Mouse (Mus musculus): ENCODE measurements around the gene Synrg.

Gene Synrg

DNA sequence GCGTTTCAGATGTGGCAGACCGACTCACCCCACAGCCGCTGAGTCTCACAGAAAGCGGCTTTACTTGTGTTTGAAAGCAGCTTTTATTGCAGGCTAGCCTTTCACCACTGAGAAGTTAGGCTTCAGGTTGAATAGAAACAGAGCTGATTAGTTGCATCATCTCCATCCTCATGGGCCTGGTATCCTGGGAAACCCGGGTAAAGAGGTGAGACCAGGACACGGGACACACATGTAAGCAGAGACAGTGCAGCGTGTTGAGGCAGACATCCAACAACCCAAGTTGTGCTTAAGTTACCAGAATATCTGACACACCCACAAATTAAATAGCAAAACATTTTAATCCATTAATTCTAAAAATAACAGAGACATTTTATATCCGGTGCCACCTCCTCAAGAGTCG, 114.4 kb downstream of the Synrg start:
- no peak for DNase-seq

DNA sequence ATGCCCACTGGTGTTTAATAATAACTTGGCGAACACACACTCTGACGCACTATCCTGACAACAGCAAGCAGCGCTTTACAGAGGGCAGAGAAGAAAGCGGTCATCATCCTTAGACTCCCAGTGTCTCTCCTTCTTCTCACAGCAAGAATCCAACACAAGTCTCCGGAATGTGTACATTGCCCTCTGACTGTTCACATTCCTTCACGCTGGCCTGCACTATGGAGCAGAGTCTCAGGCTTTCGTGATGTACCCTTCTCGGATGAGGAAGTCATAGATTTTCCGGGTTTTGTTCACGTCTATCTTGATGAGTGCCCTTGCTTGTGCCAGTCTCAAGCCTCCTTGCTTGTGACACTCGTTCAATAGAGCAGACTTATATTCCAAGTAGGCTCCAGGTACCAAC, 115.1 kb downstream of the Synrg start:
- no peak for DNase-seq

DNA sequence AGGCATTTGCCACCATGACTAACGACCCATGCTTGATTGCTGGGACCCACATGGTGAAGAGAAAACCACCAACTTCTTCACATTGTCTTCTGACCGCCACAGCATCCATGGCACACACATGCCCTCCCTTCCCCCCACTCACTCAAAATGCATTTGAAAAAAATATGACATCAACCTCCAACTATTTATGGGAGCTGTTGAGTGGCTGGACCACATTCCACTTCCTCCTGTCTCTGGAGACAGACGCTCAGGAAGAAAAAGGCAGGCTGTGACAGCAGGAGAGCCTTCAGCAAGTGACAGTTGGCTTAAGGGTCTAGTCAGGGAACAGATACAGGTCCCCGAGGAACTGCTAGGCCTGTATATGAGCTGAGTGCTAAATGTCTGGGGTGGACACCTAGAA, 115.7 kb downstream of the Synrg start:
- DNase-seq, result no peak

DNA sequence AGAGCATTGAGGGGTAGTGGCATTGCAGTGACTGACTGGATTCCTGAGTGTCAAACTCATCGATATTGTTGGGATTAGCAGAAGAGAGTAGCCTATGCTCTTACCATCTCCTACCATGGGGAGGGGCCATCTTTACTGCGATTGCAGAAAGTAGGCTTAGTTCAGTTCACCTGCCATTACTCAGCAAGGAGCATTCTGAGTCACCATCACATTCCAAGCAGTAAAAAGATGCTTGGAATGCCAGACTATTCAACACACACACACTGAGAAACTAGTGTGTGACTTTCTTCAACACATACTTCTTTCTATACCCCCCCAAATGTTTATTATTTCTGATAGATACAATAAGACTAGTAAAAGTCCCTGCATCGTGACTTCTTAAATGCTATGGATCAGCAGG, 116.1 kb downstream of the Synrg start:
- DNase-seq, result no peak

DNA sequence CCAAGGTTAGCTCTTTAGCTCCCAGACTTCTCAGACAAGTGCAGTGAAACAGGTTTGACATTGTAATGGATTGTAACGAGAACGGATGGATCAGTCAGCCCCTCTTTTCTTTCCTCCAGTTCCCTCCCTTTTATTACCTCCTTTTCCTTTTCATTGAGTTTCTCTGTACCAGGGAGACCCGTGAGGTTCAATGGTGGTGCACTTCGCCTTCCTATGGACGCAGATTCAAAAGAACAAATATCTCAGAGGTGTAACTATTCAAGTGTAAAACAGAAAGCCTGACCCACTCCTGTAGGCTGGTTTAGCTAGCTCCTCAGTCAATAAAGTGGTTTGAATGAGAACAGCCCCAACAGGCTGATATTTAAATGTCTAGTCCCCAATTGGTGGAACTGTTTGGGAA, 117.7 kb downstream of the Synrg start:
- no peak for DNase-seq

DNA sequence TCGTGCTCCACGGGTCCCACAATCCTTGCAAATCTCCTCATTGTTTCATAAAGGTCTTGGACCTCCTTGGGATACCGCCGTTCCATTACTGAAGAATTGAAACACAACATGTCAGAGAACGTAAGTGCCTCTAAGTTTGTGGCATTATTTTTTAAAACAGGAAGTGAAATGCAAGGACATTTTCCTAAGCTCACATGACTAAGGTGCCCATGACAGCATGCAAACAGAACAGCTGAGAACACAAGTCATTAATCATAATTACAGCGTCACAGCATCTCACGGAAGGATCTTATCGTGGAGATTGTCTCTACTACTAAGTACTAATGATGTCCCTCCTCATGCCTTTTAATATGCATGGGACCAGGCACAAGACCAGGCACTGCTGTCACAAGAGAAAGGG, 126.3 kb downstream of the Synrg start:
- DNase-seq, result no peak

Measured in right cerebral cortex, postnatal 4 days (tissue).